Mouse (Mus musculus) midbrain, embryonic 15.5 days (tissue): Measurements from ENCODE around the gene Tab1. TPM values are rescaled to one million over a fixed set of nuclear protein-coding genes. Genes with fewer than 3 reads are reported as not detected.

ENCODE experiments used
- ATAC-seq: fragments of 200-750 bp; cut with Nextera tagmentation; replicated peaks from 2 replicates; pipeline ENCODE4 v1.8.0; 2017; ENCODE audit warnings: moderate TSS enrichment
- H3K27ac ChIP-seq: fragments of 300-500 bp; sonication (generic); 2 replicates; pipeline ENCODE4 v1.5.1; 2015; ENCODE audit warnings: mild to moderate bottlenecking, inconsistent platforms
- H3K27me3 ChIP-seq: fragments of 300-500 bp; sonication (generic); replicated peaks from 2 replicates; pipeline ENCODE4 v1.6.1; 2015; ENCODE audit warnings: inconsistent platforms
- H3K36me3 ChIP-seq: fragments of 300-500 bp; sonication (generic); replicated peaks from 2 replicates; pipeline ENCODE4 v1.6.1; 2015; ENCODE audit warnings: inconsistent platforms
- H3K4me1 ChIP-seq: fragments of 300-500 bp; sonication (generic); 2 replicates; pipeline ENCODE4 v1.6.1; 2015; ENCODE audit warnings: inconsistent platforms
- H3K4me2 ChIP-seq: fragments of 300-500 bp; sonication (generic); 2 replicates; pipeline ENCODE4 v1.6.1; 2015; ENCODE audit warnings: inconsistent platforms, mild to moderate bottlenecking, moderate library complexity
- H3K4me3 ChIP-seq: fragments of 300-500 bp; sonication (generic); 2 replicates; pipeline ENCODE4 v1.5.1; 2015; ENCODE audit warnings: mild to moderate bottlenecking, inconsistent platforms
- H3K9ac ChIP-seq: fragments of 300-500 bp; sonication (generic); 2 replicates; pipeline ENCODE4 v1.6.1; 2015; ENCODE audit warnings: mild to moderate bottlenecking, inconsistent platforms
- H3K9me3 ChIP-seq: fragments of 300-500 bp; sonication (generic); 2 replicates; pipeline ENCODE4 v1.6.1; 2016; ENCODE audit warnings: inconsistent platforms
- WGBS: fragments of 180-500 bp; shearing (Covaris S2); methylation state at CpG from one replicate; pipeline ENCODE4 v1.1.7; 2015; ENCODE audit warnings: mixed read lengths; 5-methylcytosine and 5-hydroxymethylcytosine counted together
- polyA plus RNA-seq: library from polyadenylated mRNA; unstranded; fragments of >200 nt; fragmentation: Nextera tagmentation; extraction: Ambion mirVana; gene quantifications from 2 replicates; pipeline ENCODE4 v1.2.1, GENCODE M21; 2015

The Tab1 gene
- polyA plus RNA-seq, 1 experiment from 2014 or later: 43.5 TPM

DNA sequence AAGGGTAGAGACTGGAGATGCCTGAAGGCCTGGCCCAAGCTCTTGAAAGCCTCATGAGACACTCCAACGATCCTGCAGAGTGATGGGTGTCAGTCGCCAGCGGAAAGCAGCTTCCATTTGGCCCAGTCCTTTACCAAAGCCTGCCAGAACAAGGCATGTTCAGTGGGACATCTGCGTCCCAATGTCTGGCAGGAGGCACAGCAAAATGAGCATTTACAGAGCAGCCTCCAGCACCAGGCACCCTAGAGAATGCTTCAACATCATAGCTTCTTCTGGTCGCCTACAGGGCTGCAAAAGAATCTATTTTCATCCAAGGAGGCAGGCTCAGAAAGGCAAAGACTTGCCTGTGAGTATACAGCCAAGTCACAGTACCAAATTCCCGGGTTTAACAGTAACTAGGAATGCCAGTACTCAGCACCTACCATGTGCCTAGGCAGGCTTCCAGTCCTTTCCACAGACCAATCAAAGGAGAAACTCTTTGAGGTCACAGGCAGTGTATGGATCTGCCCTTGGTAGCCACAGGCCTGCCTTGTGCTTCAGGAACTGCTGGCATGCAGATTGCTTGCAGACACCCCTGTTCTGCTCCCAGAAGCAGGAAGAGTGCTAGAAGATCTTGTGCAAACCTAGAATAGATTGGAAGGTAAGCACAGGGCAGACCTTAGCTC is 69.3 kb downstream of the Tab1 start:
- Histone ChIP-seq H3K27ac (no peak overlapping the region), H3K4me3 (no peak overlapping the region), H3K27me3 (no peaks in the 10 kb centered on the region), H3K4me2 (no peak overlapping the region), H3K36me3 (no peaks in the 10 kb centered on the region), H3K4me1 (no peaks in the 10 kb centered on the region), H3K9me3 (no peaks in the 10 kb centered on the region), H3K9ac (no peak overlapping the region)
- WGBS: 87% methylated on average over 6 of the region's 6 CpGs
- no peak for ATAC-seq

DNA sequence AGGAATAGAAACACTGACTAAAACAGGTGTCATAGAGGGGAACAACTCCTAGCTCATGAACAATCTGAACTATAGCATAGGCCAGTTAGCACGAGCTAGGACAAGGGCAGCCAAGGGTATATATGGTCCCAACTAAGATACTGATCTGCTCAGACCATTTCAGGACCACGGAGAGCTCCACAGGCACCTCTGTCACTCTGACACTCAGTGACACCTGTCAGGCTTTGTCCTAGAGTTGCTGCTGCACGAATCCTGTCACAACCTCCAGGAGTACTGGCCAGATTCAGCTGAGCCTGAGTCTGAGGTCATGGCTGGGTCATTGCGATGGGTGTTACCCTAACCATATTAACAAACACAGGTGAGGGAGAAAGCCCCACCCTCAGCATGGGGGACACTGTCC is 70.5 kb downstream of the Tab1 start:
- H3K27ac ChIP-seq: no peak overlapping the region
- 38% methylated on average over 4 of the region's 4 CpGs for WGBS
- no peak overlapping the region for H3K4me2 ChIP-seq
- no peaks in the 10 kb centered on the region for H3K9me3 ChIP-seq
- no peaks in the 10 kb centered on the region for H3K4me1 ChIP-seq
- no peak for ATAC-seq
- H3K4me3 ChIP-seq: no peak overlapping the region
- H3K9ac ChIP-seq: no peak overlapping the region
- H3K36me3 ChIP-seq: no peaks in the 10 kb centered on the region
- no peaks in the 10 kb centered on the region for H3K27me3 ChIP-seq

DNA sequence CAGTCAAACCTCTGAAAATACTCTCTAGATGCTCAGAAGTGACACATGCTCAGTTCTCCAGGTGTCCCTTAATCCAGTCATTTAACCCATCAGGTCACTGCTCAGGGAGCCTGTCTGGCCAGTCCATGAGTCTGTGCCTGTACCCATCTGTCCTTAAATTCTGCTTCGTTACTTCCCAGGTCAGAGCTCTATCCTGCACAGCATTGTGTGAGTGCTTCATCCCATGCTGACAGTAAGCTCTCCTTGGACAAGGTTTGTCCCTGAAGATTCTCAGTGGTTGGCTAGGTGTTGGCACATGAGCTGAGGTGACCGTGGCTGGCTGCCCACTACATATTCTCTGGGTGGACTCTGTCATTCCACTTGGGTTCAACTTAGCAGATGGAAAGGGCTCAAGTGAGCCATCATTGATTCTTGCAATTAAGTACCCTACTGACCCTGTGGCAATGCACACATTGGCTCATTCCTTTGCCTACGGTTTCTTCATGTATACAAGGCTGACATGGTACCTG is 73.2 kb downstream of the Tab1 start:
- no peaks in the 10 kb centered on the region for H3K9me3 ChIP-seq
- WGBS: 95% methylated on average over 3 of the region's 3 CpGs

DNA sequence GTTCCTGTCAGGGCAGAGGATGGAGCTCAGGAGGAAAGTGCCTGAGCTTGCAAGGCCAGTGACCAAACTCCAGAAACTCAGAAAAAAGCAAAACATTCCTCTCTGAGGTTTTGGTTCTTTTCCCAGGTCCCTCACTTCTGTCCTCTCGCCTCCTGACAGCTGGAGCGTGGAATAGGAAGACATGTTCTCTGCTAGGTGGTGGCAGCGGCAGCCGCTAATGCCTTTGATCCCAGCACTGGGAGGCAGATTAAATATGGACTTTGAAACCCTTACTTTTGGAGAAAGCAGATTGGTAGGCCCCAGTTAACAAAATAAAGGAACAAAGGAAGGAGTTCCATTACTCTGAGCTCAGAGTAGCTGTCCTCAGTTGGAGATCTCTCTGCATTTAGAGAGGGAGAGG is 75.5 kb downstream of the Tab1 start:
- no peak for ATAC-seq
- Histone ChIP-seq H3K27ac (no peak overlapping the region), H3K4me2 (no peak overlapping the region), H3K36me3 (peaks cover 12% of the 10 kb centered on the region), H3K4me3 (no peak overlapping the region), H3K27me3 (no peaks in the 10 kb centered on the region), H3K9ac (no peak overlapping the region), H3K9me3 (no peaks in the 10 kb centered on the region), H3K4me1 (no peaks in the 10 kb centered on the region)
- WGBS: 14% methylated on average over 4 of the region's 4 CpGs

More for the DNA sequence above, 73.2 kb downstream of the Tab1 start:
- Histone ChIP-seq H3K36me3 (peaks cover 3% of the 10 kb centered on the region; the same call in 1 of the 2 replicates), H3K4me3 (no peak overlapping the region), H3K9ac (no peak overlapping the region), H3K27me3 (no peaks in the 10 kb centered on the region), H3K27ac (no peak overlapping the region), H3K4me1 (no peaks in the 10 kb centered on the region), H3K4me2 (no peak overlapping the region)
- ATAC-seq: no peak

Other genes starting within 250 kb of the Tab1 start
- 3.5 and 4.0 TPM in 2 replicates for gene Apobec3, start 241.5 kb upstream of the Tab1 start, polyA plus RNA-seq
- 4.7 and 5.8 TPM in 2 replicates for gene Cbx7, start 162.0 kb upstream of the Tab1 start, polyA plus RNA-seq
- gene Pdgfb, start 118.2 kb upstream of the Tab1 start, polyA plus RNA-seq: 4.4 and 4.8 TPM in 2 replicates
- gene Syngr1, start 41.8 kb upstream of the Tab1 start, polyA plus RNA-seq: 61.4 and 62.1 TPM in 2 replicates
- 522 and 525 TPM in 2 replicates for gene Rpl3, start 41.3 kb upstream of the Tab1 start, polyA plus RNA-seq
- gene Mgat3, start 40.6 kb downstream of the Tab1 start, polyA plus RNA-seq: 15.5 and 16.3 TPM in 2 replicates
- gene Mief1, start 100.9 kb downstream of the Tab1 start, polyA plus RNA-seq: 35.8 and 39.3 TPM in 2 replicates
- 2.3 TPM in 1 of 2 replicates, not detected in the other for gene AC140267.1, start 102.7 kb downstream of the Tab1 start, polyA plus RNA-seq
- 120 and 121 TPM in 2 replicates for gene Atf4, start 122.1 kb downstream of the Tab1 start, polyA plus RNA-seq
- 69.2 and 75.5 TPM in 2 replicates for gene Rps19bp1, start 131.2 kb downstream of the Tab1 start, polyA plus RNA-seq
- gene Cacna1i, start 154.1 kb downstream of the Tab1 start, polyA plus RNA-seq: 1.1 and 1.8 TPM in 2 replicates